Mouse (Mus musculus): ENCODE measurements at regions not wholly inside any gene's neighbourhood (a gene's known extent, or its start where the extent isn't known, plus 50 kb on each side); places are given as distances from the start of the nearest gene placed in this dataset.
A peak's percentile ranks its signal among the peaks of the same experiment; 100 is the strongest.
"Not testable (repeated sequence)": the region's sequence is repeated elsewhere in the genome, so short reads cannot be mapped to it uniquely, and the experiment has no call there.

DNA sequence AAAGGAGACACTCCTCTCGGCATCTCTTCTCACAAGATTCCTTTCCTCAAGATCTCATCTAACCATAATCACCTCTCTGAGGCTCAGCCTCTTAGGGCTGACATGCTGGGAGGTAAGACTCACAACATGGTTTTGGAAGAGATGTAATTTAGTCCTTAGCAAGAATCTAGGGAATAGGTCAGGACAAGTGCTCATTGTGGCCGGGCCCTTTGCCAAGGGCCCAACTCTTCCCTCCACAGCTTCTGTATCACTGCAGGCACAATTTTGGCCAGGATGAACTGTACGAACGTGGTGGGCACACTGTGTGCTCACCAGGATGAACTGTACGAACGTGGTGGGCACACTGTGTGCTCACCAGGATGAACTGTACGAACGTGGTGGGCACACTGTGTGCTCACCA lies 154.0 kb upstream of the Hs6st1 start:
- not testable (repeated sequence) for DNase-seq (ENCODE audit: low spot score in 2 of 2)

DNA sequence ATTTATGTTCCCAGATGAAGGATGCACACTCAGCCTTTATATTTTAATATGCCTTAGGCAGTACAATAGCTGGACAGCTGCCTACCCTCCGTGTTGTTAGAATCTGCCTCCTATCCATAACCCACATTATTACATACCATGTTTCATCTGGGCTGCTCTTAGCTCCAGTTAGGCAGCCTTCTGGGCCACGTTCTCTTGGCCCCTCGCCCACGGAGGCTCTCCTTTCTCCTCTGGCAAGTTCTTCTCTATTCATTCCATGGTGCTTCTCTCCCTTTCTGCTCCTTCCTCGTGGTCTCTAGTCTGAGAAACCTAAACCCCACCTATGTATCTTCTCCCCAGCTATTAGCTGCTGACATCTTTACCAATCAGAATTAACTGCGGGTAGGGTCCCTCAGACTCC lies 152.7 kb upstream of the Hs6st1 start:
- no peak for DNase-seq (ENCODE audit: low spot score in 2 of 2)

DNA sequence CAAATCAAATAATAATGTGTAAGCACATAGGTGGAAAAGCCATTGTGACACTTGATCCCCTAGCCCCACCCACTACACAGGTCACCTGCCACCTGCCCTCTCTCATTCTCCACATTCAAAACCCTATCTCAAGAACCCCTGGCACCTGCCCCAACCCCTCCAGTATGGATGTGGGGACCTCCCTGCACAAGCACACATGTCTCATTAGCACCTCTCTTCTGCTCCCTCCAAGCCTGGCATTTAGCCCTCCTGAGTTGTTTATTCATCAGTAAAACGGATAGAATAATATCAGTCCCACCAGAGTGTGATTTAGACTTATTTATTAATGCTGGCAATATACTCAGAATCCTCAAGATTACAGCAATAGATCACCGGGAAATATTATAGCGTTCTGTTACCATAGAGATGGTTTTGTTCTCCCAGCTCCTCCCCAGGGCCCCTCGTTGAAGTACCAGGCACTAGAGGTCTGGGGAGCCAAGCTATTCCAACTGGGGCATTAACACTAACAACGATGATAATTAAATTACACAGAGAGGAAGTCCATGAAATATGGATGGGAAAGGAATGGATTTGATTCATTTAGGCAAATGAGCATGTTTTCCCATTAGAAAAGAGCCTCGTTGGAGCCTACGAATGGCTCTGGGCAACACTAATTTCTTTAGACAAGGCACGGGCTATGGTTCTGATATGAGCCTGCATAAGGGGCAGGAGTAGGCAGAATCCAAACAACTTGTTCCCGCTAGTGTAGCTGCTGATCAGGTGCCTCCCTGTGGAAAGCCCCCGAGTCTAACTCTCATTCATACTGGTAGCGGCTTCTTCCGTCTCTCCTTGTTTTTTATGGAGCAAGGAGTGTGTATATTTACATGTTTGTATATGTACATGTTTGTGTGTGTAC lies 148.1 kb upstream of the Hs6st1 start:
- no peak for DNase-seq (ENCODE audit: low spot score in 2 of 2)

DNA sequence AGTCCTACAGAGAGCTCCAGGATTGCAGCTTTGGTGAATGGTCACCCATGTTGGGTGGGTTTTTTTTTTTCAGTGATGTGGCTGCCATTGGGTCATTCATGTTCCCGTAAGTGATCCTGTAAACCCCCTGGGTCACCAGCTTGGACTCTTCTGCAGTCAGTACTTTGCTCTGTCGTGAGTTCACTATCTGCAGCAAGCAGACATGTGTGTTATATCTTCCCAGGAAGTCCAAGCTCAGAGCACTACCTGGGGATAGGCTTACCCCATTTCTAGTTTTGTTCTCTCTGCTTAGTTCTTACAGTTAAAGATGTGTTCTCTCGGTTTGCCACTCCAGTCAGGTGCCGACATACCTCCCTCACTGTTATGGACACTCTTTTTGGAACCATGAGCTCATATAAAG lies 143.4 kb upstream of the Hs6st1 start:
- DNase-seq (ENCODE audit: low spot score in 2 of 2) = no peak

DNA sequence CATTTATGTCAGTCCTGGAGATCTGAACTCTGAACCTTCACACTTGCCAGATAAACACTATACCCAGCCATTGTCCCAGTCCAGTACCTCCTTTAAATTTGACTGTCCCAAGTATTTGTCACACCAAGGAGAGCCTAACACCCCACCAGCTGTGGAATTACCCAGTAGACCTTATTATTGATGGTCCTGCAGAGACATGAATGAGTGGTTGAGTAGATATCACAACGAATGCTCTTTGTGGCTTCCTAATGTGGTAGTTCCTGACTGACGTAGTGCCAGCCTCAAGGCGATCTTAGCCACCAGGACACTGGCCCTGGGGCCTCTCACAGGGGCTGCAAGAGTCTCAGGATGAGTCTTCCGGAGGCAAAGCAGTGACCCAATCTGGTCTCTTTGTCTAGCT lies 142.9 kb upstream of the Hs6st1 start:
- no peak for DNase-seq (ENCODE audit: low spot score in 2 of 2)

DNA sequence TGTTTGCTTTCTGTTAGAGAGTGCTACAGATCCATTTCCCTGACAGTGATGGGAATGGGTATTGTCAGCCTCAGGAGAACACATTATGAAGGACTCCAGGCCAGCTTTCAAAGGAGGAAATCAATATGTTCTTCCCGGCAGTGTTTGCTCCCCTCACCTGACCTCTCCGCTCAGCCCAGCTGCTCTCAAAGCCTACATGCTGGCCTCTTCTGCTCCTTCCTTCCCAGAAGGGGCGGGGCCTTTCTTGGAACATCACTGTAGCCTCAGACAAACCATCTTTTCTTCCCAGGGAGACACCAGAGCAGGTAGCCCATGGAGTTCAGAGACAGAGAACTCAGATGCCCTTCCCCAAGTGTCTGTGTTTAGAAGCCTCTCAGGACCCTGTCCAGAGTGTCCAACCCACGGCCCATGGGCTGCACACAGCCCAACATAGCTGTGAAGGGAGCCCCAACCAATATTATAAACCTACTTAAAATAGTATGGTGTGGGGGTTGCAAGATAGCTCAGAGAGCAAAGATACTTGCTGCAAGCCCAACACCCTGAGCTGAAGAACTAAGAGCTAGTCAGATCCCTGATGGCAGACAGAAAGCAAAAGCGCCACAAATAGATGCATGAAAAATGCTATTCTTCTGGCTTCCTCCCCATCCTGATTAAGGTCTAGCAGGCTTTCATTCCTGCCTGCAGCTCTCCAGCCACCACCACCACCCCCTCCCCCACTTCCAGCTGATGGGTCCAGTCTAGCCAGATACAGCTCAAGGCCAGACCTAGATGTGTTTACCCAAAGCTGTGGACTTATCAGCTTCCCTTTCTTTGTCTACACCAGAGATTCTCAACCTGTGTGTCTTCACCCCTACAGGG lies 141.8 kb upstream of the Hs6st1 start:
- no peak for DNase-seq (ENCODE audit: low spot score in 2 of 2)

DNA sequence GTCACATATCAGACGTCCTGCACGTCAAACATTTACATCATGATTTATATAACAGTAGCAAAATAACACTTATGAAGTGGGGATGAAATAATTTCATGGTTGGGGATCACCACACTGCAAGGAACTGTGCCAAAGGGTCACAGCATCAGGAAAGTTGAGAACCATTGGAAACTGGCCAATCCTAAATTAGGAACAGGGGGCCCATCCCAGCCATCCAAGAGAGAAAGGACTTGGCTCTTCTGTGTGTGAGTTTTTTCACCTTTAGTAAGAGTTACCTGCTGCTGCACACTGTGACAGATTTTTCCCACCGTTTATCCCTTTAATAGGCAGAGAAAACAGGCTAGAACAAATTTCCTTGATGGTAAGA lies 141.2 kb upstream of the Hs6st1 start:
- no peak for DNase-seq (ENCODE audit: low spot score in 2 of 2)

DNA sequence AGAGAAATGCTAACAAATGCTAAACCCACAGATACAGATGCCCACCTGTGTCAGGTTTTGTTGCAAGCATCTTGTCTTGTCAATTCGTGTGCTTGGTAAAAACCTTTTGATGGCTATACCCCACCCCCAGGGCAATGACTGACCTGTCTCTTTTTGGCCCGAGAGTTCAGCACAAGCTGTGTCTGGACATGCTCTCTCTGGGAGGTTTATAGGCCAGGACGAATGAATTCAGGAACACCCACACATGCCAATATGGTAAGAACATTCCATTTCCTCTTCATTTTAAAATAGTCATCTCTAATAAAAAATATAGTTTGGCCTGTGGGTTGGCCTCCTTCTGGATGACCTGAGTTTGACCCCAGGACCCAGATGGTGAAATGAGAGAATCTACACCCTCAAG lies 137.8 kb upstream of the Hs6st1 start:
- no peak for DNase-seq (ENCODE audit: low spot score in 2 of 2)

DNA sequence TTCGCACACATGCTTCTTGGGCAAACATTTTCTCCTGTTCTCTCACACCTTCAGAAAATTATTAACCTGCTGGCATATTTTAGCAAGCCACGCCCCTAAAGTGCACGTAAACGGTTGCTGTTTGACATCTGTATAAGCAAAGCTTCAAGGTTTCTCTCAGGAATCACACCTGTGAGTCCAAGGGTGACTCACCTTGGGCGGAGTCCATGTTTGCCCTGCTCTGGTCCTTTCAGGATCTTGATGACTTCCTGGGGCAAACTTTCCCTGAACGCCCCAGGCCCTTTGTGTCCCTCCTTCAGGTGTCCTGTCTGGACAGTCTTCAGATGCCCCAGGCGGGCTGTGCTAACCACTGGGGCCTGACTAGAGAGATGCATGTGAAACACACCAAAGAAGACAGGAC lies 137.1 kb upstream of the Hs6st1 start:
- no peak for DNase-seq (ENCODE audit: low spot score in 2 of 2)

DNA sequence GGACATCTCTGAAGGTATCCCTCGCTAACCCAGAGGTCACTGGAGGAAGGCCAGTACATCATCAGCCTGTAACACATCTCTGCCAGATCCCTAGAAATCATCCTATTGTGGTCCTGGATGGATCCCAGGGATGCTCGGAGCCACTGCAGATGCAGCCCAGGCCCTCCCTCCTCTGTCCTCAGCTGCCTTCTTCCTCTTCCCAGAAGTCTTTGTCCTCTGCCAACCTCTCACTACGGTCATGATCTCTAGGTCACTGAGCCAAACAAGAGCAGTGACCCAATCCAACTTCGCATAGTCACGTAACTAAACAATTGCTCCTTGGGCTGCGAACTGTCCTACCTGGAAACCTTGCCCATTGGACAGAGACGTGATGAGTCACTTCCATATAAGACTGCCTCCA lies 134.7 kb upstream of the Hs6st1 start:
- DNase-seq (ENCODE audit: low spot score in 2 of 2) = no peak

DNA sequence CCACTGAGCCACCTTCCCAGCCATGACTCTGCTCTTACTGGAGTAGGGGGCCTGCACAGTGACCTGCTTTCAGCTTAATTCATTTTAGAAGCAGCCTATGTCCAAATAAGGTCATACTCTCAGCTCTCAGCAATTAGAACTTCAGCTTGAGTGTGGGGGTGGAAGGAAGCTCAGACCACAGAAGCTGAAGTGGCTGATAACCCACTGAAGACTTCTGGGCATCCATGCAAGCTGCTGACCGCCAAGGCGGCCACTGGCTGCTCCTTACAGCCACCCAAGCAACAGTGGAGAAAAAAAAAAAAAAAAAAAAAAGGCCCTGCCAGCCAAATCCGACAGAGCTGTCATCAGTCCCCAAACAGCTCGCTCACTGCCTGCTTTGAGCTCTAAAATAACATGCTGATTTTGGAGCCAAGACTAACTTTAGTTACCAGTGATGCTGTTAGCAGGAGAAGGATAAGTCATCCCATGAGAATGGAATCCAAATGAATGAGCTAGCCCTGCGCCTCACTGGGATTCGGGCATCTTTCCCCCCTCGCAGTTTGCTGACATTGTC lies 133.0 kb upstream of the Hs6st1 start:
- DNase-seq (ENCODE audit: low spot score in 2 of 2) = peak in 1 of 2 experiments; percentile 54

DNA sequence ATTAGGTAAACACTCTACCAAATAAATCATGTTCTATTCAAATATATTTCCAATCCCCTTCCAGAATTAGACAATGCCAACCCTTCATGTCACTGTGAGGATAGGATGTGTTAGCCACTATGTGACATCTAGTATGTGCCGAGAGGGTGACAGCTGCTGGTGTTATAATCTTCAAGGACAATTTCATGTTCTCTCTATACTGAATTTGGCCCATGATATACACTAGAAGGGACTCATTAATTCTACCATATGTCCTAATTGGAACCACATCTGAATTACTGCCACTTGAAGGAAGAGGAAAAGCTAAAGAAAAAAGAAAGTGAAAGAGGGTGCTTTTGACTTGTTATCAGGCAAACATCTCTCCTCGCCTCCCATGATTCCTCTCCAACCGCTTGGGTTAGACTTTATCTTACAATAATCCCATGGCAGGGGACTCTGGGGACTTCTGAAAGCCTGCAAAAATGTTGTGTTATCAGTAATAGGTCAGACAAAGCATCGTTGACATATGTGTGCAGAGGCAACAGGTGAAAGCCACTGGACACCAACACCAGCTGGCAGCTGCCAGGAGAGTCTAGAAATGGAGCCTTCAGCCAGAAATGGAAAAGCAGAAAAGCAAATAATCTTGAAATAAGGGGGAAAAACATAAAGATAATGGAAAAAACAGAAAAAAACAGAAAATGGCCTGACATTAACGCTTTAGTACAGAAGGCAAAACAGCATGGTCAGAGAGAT lies 131.7 kb upstream of the Hs6st1 start:
- no peak for DNase-seq (ENCODE audit: low spot score in 2 of 2)

DNA sequence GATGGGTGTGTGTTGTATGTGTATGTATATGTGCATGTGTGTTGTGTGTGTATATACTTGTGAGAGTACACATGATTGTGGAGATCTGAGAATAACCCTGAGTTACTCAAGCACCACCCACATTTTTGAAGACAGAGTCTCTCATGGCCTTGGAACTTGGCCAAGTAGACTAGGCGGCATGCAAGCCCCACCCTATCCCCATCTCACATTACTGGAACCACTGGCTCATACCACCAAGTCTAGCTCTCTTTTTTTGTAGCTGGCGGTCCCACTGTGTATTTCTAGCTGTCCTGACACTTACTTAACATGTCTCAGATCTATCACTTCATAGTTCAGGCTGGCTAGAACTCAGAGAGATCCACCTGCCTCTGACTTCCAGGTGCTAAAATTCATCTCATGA lies 128.0 kb upstream of the Hs6st1 start:
- no peak for DNase-seq (ENCODE audit: low spot score in 2 of 2)

DNA sequence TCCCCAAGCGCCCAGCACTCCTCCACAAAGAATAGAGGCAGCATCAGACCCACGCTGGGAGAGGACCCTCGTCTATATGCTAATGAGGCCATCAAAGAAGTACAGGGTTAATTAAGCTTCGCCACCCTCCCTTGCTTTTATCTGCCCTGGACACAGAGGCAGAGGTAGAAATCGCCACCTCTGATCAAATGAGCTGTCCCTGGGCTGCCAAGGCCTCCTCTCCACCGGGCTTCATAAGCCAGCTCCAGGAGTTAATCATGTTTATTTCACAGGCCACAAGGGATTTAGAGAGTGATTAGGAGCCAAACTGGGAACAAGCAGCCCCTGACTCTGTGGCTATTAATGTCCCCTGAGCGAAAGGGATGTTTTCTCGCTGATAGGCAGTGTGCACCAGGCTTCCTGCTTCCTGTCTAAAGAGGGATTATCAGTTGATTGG lies 126.5 kb upstream of the Hs6st1 start:
- DNase-seq (ENCODE audit: low spot score in 2 of 2) = no peak

DNA sequence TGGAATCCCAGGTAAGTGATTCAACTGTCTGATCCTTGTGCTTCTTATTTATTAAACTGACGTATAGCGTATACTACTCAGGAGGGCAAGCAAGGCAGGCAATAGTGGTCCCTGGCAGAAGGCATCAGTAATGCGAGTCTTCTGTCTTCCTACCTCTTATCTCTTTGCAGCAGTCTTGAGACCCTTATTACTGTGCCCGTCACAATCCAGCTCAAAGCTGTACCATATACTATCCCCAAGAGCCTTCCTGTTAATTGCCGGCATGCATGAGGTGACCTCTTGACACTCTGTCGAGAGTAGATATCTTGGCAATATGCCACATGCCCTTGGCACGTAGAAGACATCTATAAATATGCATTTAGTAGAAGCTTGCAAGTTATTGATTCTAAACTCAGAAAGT lies 126.0 kb upstream of the Hs6st1 start:
- DNase-seq (ENCODE audit: low spot score in 2 of 2) = no peak

DNA sequence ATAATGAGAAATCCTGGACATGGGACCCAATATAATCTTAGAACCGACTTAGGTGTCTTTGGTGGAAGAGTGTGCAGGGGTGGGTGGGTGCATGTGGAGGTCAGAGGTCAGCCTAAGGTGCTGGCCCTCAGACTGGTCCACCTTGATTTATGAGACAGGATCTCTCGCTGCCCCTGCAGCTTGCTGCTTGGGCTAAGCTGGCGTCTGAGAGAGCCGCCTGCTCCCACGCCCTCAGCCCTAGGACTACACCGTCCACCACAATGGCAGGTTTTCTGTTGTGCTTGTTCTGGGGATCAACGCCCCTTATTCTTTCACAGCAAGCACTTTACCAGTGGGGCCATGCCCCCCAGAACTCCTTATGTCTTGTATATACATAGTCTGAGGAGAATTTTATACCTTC lies 124.4 kb upstream of the Hs6st1 start:
- DNase-seq (ENCODE audit: low spot score in 2 of 2) = no peak

DNA sequence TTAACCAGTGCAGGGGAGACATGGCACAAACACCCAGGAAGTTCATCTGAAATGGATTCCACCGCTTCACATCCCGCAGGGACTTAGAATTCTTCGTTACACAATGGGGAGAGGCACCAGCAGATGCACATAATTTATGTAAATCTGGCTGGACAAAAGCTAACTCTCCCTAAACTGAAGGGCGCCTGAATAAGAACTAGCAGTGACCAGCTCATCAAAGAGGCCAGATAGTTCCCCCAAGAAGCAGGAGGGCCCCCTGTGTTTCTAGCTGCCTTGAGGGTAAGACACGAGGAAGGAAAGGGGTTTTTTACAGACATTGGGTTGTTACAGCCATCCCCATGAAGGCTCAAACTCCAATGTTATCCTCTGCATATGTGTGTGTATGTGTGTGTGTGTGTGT lies 123.8 kb upstream of the Hs6st1 start:
- DNase-seq (ENCODE audit: low spot score in 2 of 2) = no peak

DNA sequence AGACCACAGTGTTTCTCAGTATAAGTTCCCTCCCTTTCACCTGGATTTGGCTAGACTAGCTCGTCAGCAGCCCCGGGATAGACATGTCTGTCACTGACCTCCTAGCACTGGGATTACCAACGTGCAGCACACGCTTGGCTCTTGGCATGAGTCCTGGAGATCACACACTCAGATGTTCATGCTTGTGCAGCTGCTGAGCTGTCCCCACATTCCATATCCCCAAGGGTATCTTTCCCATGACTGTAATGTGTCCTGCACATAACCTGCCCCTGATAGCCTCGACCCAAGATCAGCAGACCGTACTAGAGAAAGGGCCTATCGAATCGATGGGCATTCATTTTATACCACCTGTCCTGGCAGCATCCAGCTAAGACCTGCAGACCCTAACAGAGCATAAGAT lies 123.4 kb upstream of the Hs6st1 start:
- DNase-seq (ENCODE audit: low spot score in 2 of 2) = no peak

DNA sequence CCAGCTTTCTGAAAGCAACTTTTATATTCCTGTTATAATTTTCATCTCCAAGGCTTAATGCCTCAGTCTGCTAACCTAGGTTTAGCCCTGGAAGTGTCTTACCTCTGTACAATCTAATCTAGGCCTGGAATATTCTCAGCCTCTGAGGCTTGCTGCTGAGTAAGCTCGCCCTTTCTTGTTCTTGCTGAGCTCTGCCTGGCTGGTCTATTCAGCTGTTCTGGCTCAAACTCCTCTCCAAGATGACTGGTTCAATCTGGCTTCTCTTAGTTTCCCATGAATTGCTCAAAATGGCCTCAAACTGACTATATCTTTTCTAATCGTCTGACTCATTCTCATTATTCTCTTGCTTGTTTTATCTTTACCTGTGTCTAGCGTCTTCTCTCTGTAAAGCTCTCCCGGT lies 122.6 kb upstream of the Hs6st1 start:
- peak; percentile 7 to 32 for DNase-seq (ENCODE audit: low spot score in 2 of 2)

DNA sequence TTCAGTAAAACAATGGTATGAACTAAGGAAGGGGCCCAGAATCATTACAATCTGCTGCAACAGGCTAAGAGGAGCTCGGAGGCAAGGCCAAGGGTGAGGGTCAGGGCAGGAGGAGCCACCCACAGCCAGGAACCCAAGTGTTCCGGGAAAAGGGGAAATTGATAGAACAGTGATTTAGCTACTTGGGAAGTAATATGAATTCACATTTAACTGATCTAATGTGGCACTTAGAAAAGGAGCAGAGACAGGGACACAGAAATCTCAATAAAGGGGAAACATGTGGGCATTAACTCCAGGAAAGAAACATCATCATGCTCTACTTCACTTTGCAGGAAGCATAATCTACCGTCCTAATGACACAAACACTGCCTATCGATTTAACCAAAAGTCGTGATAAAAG lies 120.1 kb upstream of the Hs6st1 start:
- no peak for DNase-seq (ENCODE audit: low spot score in 2 of 2)

DNA sequence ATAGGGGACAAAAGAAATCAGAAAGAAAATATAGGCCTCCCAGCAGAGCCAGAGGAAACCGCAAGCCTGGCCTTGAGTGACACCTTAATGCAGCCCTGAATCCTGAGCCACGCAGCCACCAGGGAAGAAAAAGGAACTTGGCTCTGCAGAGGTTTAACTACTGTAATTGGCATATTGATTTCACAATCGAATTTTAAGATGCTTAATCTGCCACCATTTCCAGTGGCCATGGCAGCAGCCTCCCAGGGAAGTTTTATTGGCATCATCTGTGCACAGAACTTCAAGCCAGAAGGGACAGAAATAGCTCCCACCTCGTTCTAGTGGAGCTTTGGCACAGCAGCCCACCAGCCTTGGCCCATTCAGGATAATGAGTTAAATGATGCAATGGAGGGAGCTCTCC lies 117.1 kb upstream of the Hs6st1 start:
- peak; percentile 51 to 61 for DNase-seq (ENCODE audit: low spot score in 2 of 2)

DNA sequence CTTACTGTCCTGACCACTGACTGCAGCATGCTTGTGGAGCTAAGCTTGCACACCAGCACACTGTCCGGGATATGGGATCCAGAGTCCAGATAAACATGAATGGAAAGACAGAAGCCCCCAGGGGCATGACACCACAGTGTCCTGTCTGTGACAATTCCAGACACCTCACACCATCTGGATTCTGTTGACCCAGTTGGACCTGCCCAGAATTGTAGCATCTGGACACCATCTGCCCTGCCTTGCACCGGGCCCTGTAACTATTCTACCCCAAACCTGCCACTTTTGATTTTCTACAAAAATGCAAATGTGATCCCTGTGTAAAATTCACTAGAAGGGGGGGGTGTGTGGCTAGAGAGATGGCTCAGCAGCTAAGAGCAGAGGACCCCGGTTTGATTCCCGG lies 114.5 kb upstream of the Hs6st1 start:
- no peak for DNase-seq (ENCODE audit: low spot score in 2 of 2)

Measured in layer of hippocampus, adult 18-20 months (tissue).